Mouse (Mus musculus): ENCODE data around the gene Pappa. TPM values are rescaled to one million over a fixed set of nuclear protein-coding genes. Genes with fewer than 3 reads are reported as not detected.

Pappa gene
- total and polyA plus RNA-seq, 2 experiments from 2014 or later, result 0.27 to 1.7 TPM

DNA sequence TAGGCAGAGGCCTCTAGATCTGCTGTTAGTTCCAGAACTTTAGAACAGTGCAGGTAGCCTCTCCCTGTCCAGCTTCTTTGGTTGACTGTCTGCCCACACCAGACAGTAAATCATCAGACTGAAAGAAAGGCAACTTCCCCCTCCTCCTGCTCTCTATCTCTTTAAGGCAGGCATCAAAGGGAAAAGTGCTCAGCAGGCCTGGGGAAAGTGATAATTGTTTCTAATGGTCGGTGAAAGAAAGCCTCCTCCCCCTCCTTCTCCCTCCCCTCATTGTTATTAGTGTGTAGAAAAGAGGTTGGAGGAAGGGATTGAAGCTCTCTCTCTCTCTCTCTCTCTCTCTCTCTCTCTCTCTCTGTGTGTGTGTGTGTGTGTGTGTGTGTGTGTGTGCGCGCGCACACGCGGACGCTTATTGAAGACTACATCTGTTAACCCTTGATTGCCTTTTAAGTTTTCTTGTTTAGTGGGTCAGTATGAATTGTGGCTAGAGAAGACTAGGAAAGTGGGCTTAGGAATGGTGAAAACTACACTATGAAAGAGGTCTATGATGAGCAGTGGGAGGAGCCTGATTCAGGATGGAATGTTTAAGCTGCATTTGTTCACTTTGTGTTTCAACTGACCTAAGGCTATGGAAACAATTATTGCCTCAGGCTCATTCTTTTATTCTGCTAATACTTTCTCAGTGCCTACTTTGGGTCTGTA, 156.2 kb downstream of the Pappa start:
- peak; percentile 10 for DNase-seq

GRCm38 (mm10) chr4:65280888-65281287, 156.9 kb downstream of the Pappa start:
- Histone ChIP-seq H3K4me2 (ENCODE audit: low read depth) (no peak overlapping the region), H3K36me3 (ENCODE audit: insufficient read depth) (no peaks in the 10 kb centered on the region), H3K27me3 (ENCODE audit: insufficient read depth, low read length) (no peaks in the 10 kb centered on the region), H3K4me1 (ENCODE audit: insufficient read depth) (no peaks in the 10 kb centered on the region), H3K4me3 (ENCODE audit: low read depth, low read length) (no peak overlapping the region), H3K9ac (no peak overlapping the region), H3K9me3 (ENCODE audit: low read length) (no peaks in the 10 kb centered on the region), H3K27ac (ENCODE audit: low read depth, low read length) (no peak overlapping the region)
- no peak for ATAC-seq
- no peak for TF ChIP-seq CTCF (IDR thresholded peaks at IDR 0.05; ENCODE audit: low read depth)
- no peak for DNase-seq

More for the DNA sequence above, 156.2 kb downstream of the Pappa start:
- Histone ChIP-seq H3K27me3 (ENCODE audit: insufficient read depth, low read length) (no peaks in the 10 kb centered on the region; the same call in 1 of the 2 replicates), H3K27ac (ENCODE audit: low read depth, low read length) (no peak overlapping the region), H3K4me2 (ENCODE audit: low read depth) (no peak overlapping the region), H3K9ac (no peak overlapping the region), H3K36me3 (ENCODE audit: insufficient read depth) (no peaks in the 10 kb centered on the region), H3K4me3 (ENCODE audit: low read depth, low read length) (no peak overlapping the region), H3K9me3 (ENCODE audit: low read length) (no peaks in the 10 kb centered on the region), H3K4me1 (ENCODE audit: insufficient read depth) (no peaks in the 10 kb centered on the region)
- no peak for TF ChIP-seq CTCF (IDR thresholded peaks at IDR 0.05; ENCODE audit: low read depth)
- ATAC-seq, result peak; percentile 61; the same call in 1 of the 2 replicates
- WGBS, result 5% methylated on average over 7 of the region's 7 CpGs

DNA sequence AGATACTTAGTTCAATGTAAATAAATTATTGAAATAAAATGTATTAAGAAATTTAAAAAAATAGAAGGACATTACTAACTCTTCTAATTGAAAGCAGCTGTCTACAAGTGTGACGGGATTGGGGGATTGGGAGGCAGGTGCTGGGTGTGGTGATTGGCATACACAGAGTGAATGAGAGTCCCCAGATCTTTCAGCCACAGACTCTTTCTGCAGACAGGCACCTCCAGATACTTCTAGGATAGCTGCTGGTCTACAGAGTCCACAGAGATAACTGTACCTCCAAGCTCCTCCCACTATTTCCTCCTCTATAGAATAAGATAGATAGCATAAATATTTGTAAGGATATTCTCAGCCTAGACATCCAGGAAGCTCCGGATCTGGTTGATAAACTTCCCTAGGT, 159.6 kb downstream of the Pappa start:
- H3K27me3 ChIP-seq (ENCODE audit: insufficient read depth, low read length), result no peaks in the 10 kb centered on the region
- no peak overlapping the region for H3K4me3 ChIP-seq (ENCODE audit: low read depth, low read length)
- no peak overlapping the region for H3K4me2 ChIP-seq (ENCODE audit: low read depth)
- DNase-seq, result no peak
- no peak for ATAC-seq
- H3K9me3 ChIP-seq (ENCODE audit: low read length), result no peaks in the 10 kb centered on the region
- no peaks in the 10 kb centered on the region for H3K4me1 ChIP-seq (ENCODE audit: insufficient read depth)
- 93% methylated on average over 2 of the region's 2 CpGs for WGBS
- no peaks in the 10 kb centered on the region for H3K36me3 ChIP-seq (ENCODE audit: insufficient read depth)
- no peak for TF ChIP-seq CTCF (IDR thresholded peaks at IDR 0.05; ENCODE audit: low read depth)
- no peak overlapping the region for H3K27ac ChIP-seq (ENCODE audit: low read depth, low read length)
- no peak overlapping the region for H3K9ac ChIP-seq

GRCm38 (mm10) chr4:65285165-65285564, 161.2 kb downstream of the Pappa start:
- Histone ChIP-seq H3K4me3 (ENCODE audit: low read depth, low read length) (no peak overlapping the region), H3K4me2 (ENCODE audit: low read depth) (no peak overlapping the region), H3K36me3 (ENCODE audit: insufficient read depth) (no peaks in the 10 kb centered on the region), H3K9me3 (ENCODE audit: low read length) (no peaks in the 10 kb centered on the region), H3K9ac (no peak overlapping the region), H3K4me1 (ENCODE audit: insufficient read depth) (no peaks in the 10 kb centered on the region), H3K27me3 (ENCODE audit: insufficient read depth, low read length) (no peaks in the 10 kb centered on the region), H3K27ac (ENCODE audit: low read depth, low read length) (no peak overlapping the region)
- DNase-seq (no peak), ATAC-seq (no peak)
- 83% methylated on average over 1 of the region's 1 CpGs for WGBS
- TF ChIP-seq CTCF (IDR thresholded peaks at IDR 0.05; ENCODE audit: low read depth), result no peak

DNA sequence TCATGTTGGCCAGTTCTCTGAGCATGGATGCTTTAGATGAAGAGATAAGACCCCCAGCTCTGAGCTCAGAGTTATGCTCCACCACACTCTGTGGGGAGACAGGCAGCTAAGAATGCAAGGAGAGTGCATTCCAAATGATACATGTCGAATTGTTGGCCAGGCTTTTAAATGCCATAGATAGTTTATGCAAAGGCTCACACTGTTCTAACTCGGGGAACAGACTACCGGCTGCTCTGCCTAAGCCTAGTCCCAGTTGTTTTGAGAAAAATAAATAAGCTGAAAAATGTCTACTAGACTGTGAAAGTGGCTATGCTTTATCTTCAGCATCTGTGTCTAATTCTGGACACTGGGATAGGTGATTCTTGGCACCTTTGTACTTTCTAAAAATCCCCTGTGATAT, 165.3 kb downstream of the Pappa start:
- H3K36me3 ChIP-seq (ENCODE audit: insufficient read depth), result no peaks in the 10 kb centered on the region
- no peak for TF ChIP-seq CTCF (IDR thresholded peaks at IDR 0.05; ENCODE audit: low read depth)
- no peak overlapping the region for H3K9ac ChIP-seq
- ATAC-seq (no peak), DNase-seq (no peak)
- H3K27ac ChIP-seq (ENCODE audit: low read depth, low read length), result no peak overlapping the region
- H3K27me3 ChIP-seq (ENCODE audit: insufficient read depth, low read length), result no peaks in the 10 kb centered on the region
- no peaks in the 10 kb centered on the region for H3K9me3 ChIP-seq (ENCODE audit: low read length)
- WGBS, result 57% methylated on average over 3 of the region's 3 CpGs
- H3K4me3 ChIP-seq (ENCODE audit: low read depth, low read length), result no peak overlapping the region
- no peak overlapping the region for H3K4me2 ChIP-seq (ENCODE audit: low read depth)
- H3K4me1 ChIP-seq (ENCODE audit: insufficient read depth), result no peaks in the 10 kb centered on the region

- 66% methylated on average over 1 of the region's 1 CpGs for WGBS
- H3K27ac ChIP-seq (ENCODE audit: low read depth, low read length), result no peak overlapping the region
- ATAC-seq, result no peak
Observed at GRCm38 (mm10) chr4:65295741-65296140, 171.8 kb downstream of the Pappa start.

DNA sequence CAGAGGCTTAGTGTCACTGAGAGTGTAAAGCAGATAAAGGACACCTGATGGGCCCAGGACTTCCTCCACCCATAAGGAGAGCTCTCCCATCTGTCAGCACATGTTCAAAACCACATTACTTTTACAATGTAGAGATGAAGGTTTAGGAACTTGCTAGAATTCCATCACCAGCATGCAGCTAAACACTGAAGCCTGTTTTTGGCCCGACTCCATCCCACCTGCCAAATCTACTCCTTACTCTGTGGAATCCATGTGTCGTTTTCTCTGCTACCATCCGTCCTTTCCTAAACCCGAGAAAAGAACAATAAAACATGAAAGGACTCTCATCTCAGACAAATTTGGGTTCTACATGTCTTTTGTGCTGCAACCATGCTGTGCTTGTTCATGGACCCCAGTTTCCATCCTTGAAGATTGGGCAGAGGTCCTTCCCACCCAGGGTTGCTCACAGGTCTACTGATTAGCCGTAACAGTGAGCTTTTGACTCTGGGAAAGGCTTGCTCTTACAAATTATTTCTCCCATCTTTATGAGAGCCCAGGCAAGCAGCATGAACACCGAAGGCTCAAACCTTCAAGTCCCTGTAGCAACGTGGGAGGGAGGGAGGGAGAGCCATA, 172.5 kb downstream of the Pappa start:
- no peak overlapping the region for H3K9ac ChIP-seq
- H3K4me2 ChIP-seq (ENCODE audit: low read depth), result no peak overlapping the region
- H3K4me3 ChIP-seq (ENCODE audit: low read depth, low read length), result no peak overlapping the region
- ATAC-seq, result no peak; the same call in 1 of the 2 replicates
- H3K9me3 ChIP-seq (ENCODE audit: low read length), result no peaks in the 10 kb centered on the region
- 14% methylated on average over 7 of the region's 7 CpGs for WGBS
- no peak overlapping the region for H3K27ac ChIP-seq (ENCODE audit: low read depth, low read length)
- peak; percentile 22 for DNase-seq
- H3K36me3 ChIP-seq (ENCODE audit: insufficient read depth), result no peaks in the 10 kb centered on the region
- H3K27me3 ChIP-seq (ENCODE audit: insufficient read depth, low read length), result no peaks in the 10 kb centered on the region
- TF ChIP-seq CTCF (IDR thresholded peaks at IDR 0.05; ENCODE audit: low read depth), result no peak
- no peaks in the 10 kb centered on the region for H3K4me1 ChIP-seq (ENCODE audit: insufficient read depth)

More at GRCm38 (mm10) chr4:65295741-65296140, 171.8 kb downstream of the Pappa start:
- H3K4me1 ChIP-seq (ENCODE audit: insufficient read depth), result no peaks in the 10 kb centered on the region
- no peak for DNase-seq
- H3K4me3 ChIP-seq (ENCODE audit: low read depth, low read length), result no peak overlapping the region
- H3K9ac ChIP-seq, result no peak overlapping the region
- no peaks in the 10 kb centered on the region for H3K27me3 ChIP-seq (ENCODE audit: insufficient read depth, low read length)
- no peak for TF ChIP-seq CTCF (IDR thresholded peaks at IDR 0.05; ENCODE audit: low read depth)
- H3K4me2 ChIP-seq (ENCODE audit: low read depth), result no peak overlapping the region
- H3K36me3 ChIP-seq (ENCODE audit: insufficient read depth), result no peaks in the 10 kb centered on the region
- no peaks in the 10 kb centered on the region for H3K9me3 ChIP-seq (ENCODE audit: low read length)
